Comparison of ENCODE assay signal across 7 mouse cellular contexts in genomic region chr4:152007481-152008147, GRCm38 (mm10). TPM values are rescaled to one million over a fixed set of nuclear protein-coding genes. Genes with fewer than 3 reads are reported as not detected.
DNase-seq lines count a peak whose midpoint lies in the region; ATAC-seq and TF ChIP-seq lines count a peak whose summit lies in the region.

No protein-coding gene starts in this region.

- H3K27me3 ChIP-seq in E14TG2a.4 (ENCODE audit: insufficient read depth, low read length), result peaks cover 20% of the 10 kb centered on the region
- no peaks in the 10 kb centered on the region for H3K27me3 ChIP-seq in heart, embryonic 12.5 days (replicated peaks)
- no peaks in the 10 kb centered on the region for H3K27me3 ChIP-seq in kidney, postnatal 0 days (ENCODE audit: insufficient read depth, low read length)
- H3K27me3 ChIP-seq in midbrain, embryonic 11.5 days (ENCODE audit: control insufficient read depth, insufficient read depth, low read length), result peaks cover 19% of the 10 kb centered on the region

- DNase-seq in NIH3T3 (ENCODE audit: low read depth), result peak; percentile 72
- peak; percentile 68 for DNase-seq in kidney, postnatal 0 days (ENCODE audit: low spot score)
- peak; percentile 84 for DNase-seq in midbrain, embryonic 11.5 days (ENCODE audit: low spot score, missing footprints)
- no peak for DNase-seq in gastrocnemius, adult 8-10 months (ENCODE audit: low spot score in 2 of 2)
- no peak for DNase-seq in spleen, adult 12 weeks (ENCODE audit: low spot score)

- peaks cover 25% of the 10 kb centered on the region for H3K36me3 ChIP-seq in E14TG2a.4 (ENCODE audit: insufficient read depth, low read length)
- peaks cover 8% of the 10 kb centered on the region for H3K36me3 ChIP-seq in heart, embryonic 12.5 days
- 0 out of 2 replicates have a peak, but pooled peaks cover 3% of the 10 kb centered on the region for H3K36me3 ChIP-seq in kidney, postnatal 0 days (ENCODE audit: insufficient read depth, low read length)
- H3K36me3 ChIP-seq in midbrain, embryonic 11.5 days (ENCODE audit: control insufficient read depth, insufficient read depth, low read length), result no peaks in the 10 kb centered on the region

- peak overlapping the region; percentile 91 for H3K9ac ChIP-seq in heart, embryonic 12.5 days
- peak overlapping the region; percentile 32; the same call in 1 of the 2 replicates for H3K9ac ChIP-seq in kidney, postnatal 0 days (ENCODE audit: low read depth, low read length)
- H3K9ac ChIP-seq in midbrain, embryonic 11.5 days (ENCODE audit: low read length), result no peak overlapping the region

- peaks cover 69% of the 10 kb centered on the region for H3K4me1 ChIP-seq in E14TG2a.4 (replicated peaks; ENCODE audit: low read depth, low read length)
- H3K4me1 ChIP-seq in heart, embryonic 12.5 days (replicated peaks), result peaks cover 39% of the 10 kb centered on the region
- peaks cover 29% of the 10 kb centered on the region for H3K4me1 ChIP-seq in kidney, postnatal 0 days (replicated peaks; ENCODE audit: insufficient read depth, low read length)
- peaks cover 26% of the 10 kb centered on the region for H3K4me1 ChIP-seq in midbrain, embryonic 11.5 days (ENCODE audit: control insufficient read depth, insufficient read depth, low read length)

- no peak for ATAC-seq in heart, embryonic 12.5 days (ENCODE audit: insufficient number of reproducible peaks, low FRiP score)
- ATAC-seq in kidney, postnatal 0 days (replicated peaks; ENCODE audit: low FRiP score, low read depth), result no peak; the same call in 1 of the 2 replicates
- ATAC-seq in midbrain, embryonic 11.5 days (ENCODE audit: low FRiP score), result no peak

- H3K4me3 ChIP-seq in E14TG2a.4 (replicated peaks; ENCODE audit: low read length), result peak overlapping the region; percentile 96
- peak overlapping the region; percentile 72 for H3K4me3 ChIP-seq in heart, embryonic 12.5 days
- peak overlapping the region; percentile 67 for H3K4me3 ChIP-seq in kidney, postnatal 0 days (replicated peaks; ENCODE audit: low read depth, low read length)
- peak overlapping the region; percentile 72; the same call in 1 of the 2 replicates for H3K4me3 ChIP-seq in midbrain, embryonic 11.5 days (ENCODE audit: low read depth, low read length)

- TF ChIP-seq CTCF in E14TG2a.4 (conservative IDR thresholded peaks at IDR 0.05; ENCODE audit: low read length), result no peak
- TF ChIP-seq CTCF in kidney, postnatal 0 days (IDR thresholded peaks at IDR 0.05; ENCODE audit: low read depth), result no peak

- H3K9me3 ChIP-seq in E14TG2a.4 (ENCODE audit: low read length), result no peaks in the 10 kb centered on the region
- H3K9me3 ChIP-seq in heart, embryonic 12.5 days (replicated peaks), result no peaks in the 10 kb centered on the region
- no peaks in the 10 kb centered on the region for H3K9me3 ChIP-seq in kidney, postnatal 0 days (replicated peaks; ENCODE audit: low read length)
- H3K9me3 ChIP-seq in midbrain, embryonic 11.5 days (ENCODE audit: control insufficient read depth, low read length), result no peaks in the 10 kb centered on the region

- H3K4me2 ChIP-seq in heart, embryonic 12.5 days, result peak overlapping the region; percentile 86
- peak overlapping the region; percentile 100 for H3K4me2 ChIP-seq in kidney, postnatal 0 days (ENCODE audit: low read length)
- peak overlapping the region; percentile 98 for H3K4me2 ChIP-seq in midbrain, embryonic 11.5 days

- 4% methylated on average over 8 of the region's 8 CpGs for WGBS in heart, embryonic 12.5 days
- 7% methylated on average over 8 of the region's 8 CpGs for WGBS in kidney, postnatal 0 days
- WGBS in midbrain, embryonic 11.5 days, result 7% methylated on average over 8 of the region's 8 CpGs

- H3K27ac ChIP-seq in heart, embryonic 12.5 days (ENCODE audit: poor library complexity, severe bottlenecking), result peak overlapping the region; percentile 95
- H3K27ac ChIP-seq in kidney, postnatal 0 days, result peak overlapping the region; percentile 93
- H3K27ac ChIP-seq in midbrain, embryonic 11.5 days (ENCODE audit: low read depth, low read length), result no peak overlapping the region

RNA-seq across cellular contexts. Expression of gene Klhl21, which starts 1.0 kb away (rescaled TPM):
- 41.0 and 41.4 TPM in 2 replicates for polyA plus RNA-seq in heart, embryonic 12.5 days (2016; fragmentation: Nextera tagmentation; extraction: Ambion mirVana)
- polyA plus RNA-seq in kidney, postnatal 0 days (2015; fragmentation: Nextera tagmentation; extraction: Ambion mirVana), result 10.7 and 11.2 TPM in 2 replicates
- polyA plus RNA-seq in midbrain, embryonic 11.5 days (2014; fragmentation: Nextera tagmentation; extraction: Ambion mirVana), result 2.0 and 2.6 TPM in 2 replicates
- total RNA-seq in gastrocnemius, adult 8-10 months (2022), result 100 to 1,000 TPM; 125 to 158 (median 140) TPM

RNA-seq across cellular contexts. Expression of gene Phf13, which starts 11.6 kb away (rescaled TPM):
- polyA plus RNA-seq in heart, embryonic 12.5 days (2016; fragmentation: Nextera tagmentation; extraction: Ambion mirVana), result 26.7 and 27.0 TPM in 2 replicates
- polyA plus RNA-seq in kidney, postnatal 0 days (2015; fragmentation: Nextera tagmentation; extraction: Ambion mirVana), result 23.6 and 23.7 TPM in 2 replicates
- polyA plus RNA-seq in midbrain, embryonic 11.5 days (2014; fragmentation: Nextera tagmentation; extraction: Ambion mirVana), result 21.5 and 22.9 TPM in 2 replicates
- 1 to 10 TPM; 3.9 to 4.8 (median 4.5) TPM for total RNA-seq in gastrocnemius, adult 8-10 months (2022)

RNA-seq across cellular contexts. Expression of gene Thap3, which starts 18.8 kb away (rescaled TPM):
- 25.2 and 26.6 TPM in 2 replicates for polyA plus RNA-seq in heart, embryonic 12.5 days (2016; fragmentation: Nextera tagmentation; extraction: Ambion mirVana)
- 34.5 and 35.1 TPM in 2 replicates for polyA plus RNA-seq in kidney, postnatal 0 days (2015; fragmentation: Nextera tagmentation; extraction: Ambion mirVana)
- 21.9 and 24.6 TPM in 2 replicates for polyA plus RNA-seq in midbrain, embryonic 11.5 days (2014; fragmentation: Nextera tagmentation; extraction: Ambion mirVana)
- total RNA-seq in gastrocnemius, adult 8-10 months (2022), result 10 to 100 TPM; 30.4 to 33.6 (median 32.1) TPM

RNA-seq across cellular contexts. Expression of gene Zbtb48, which starts 19.9 kb away (rescaled TPM):
- 13.9 and 15.1 TPM in 2 replicates for polyA plus RNA-seq in heart, embryonic 12.5 days (2016; fragmentation: Nextera tagmentation; extraction: Ambion mirVana)
- 14.4 and 16.3 TPM in 2 replicates for polyA plus RNA-seq in kidney, postnatal 0 days (2015; fragmentation: Nextera tagmentation; extraction: Ambion mirVana)
- 21.1 and 22.5 TPM in 2 replicates for polyA plus RNA-seq in midbrain, embryonic 11.5 days (2014; fragmentation: Nextera tagmentation; extraction: Ambion mirVana)
- 1 to 10 TPM; 2.3 to 4.8 (median 3.1) TPM for total RNA-seq in gastrocnemius, adult 8-10 months (2022)

RNA-seq across cellular contexts. Expression of gene Tas1r1, which starts 30.8 kb away (rescaled TPM):
- polyA plus RNA-seq in heart, embryonic 12.5 days (2016; fragmentation: Nextera tagmentation; extraction: Ambion mirVana), result 0.06 and 0.13 TPM in 2 replicates
- 0.39 and 0.45 TPM in 2 replicates for polyA plus RNA-seq in kidney, postnatal 0 days (2015; fragmentation: Nextera tagmentation; extraction: Ambion mirVana)
- polyA plus RNA-seq in midbrain, embryonic 11.5 days (2014; fragmentation: Nextera tagmentation; extraction: Ambion mirVana), result 0.44 and 0.58 TPM in 2 replicates
- 1 to 10 TPM in 1 of 4 experiments, under 1 TPM in 3; 0.32 to 1.3 (median 0.66) TPM for total RNA-seq in gastrocnemius, adult 8-10 months (2022)

Comparison
In these comparisons a context has a peak if more than half of its experiments do, and no peak if none do; other contexts are left out.
1. DNase-seq: peak in NIH3T3 (single experiment), kidney, postnatal 0 days (single experiment) and midbrain, embryonic 11.5 days (single experiment); none in gastrocnemius, adult 8-10 months (0 of 2) and spleen, adult 12 weeks (single experiment).
2. Peak in every context shown above with its lines, with median percentiles within 50 percentile points of each other: H3K4me3 ChIP-seq and H3K4me2 ChIP-seq.